Mouse (Mus musculus): ENCODE results near the gene Ndufs3.
"Not testable (repeated sequence)": the region's sequence is repeated elsewhere in the genome, so short reads cannot be mapped to it uniquely, and the experiment has no call there.

Ndufs3 gene

GRCm38 (mm10) chr2:90904856-90905224 is 213 bp upstream of the Ndufs3 start:
- DNase-seq, result no peak

GRCm38 (mm10) chr2:90903398-90903797 is 1.2 kb downstream of the Ndufs3 start:
- DNase-seq, result no peak

- DNase-seq, result not testable (repeated sequence)
These were observed 10.3 kb downstream of the Ndufs3 start for GRCm38 (mm10) chr2:90894299-90894677.

DNA sequence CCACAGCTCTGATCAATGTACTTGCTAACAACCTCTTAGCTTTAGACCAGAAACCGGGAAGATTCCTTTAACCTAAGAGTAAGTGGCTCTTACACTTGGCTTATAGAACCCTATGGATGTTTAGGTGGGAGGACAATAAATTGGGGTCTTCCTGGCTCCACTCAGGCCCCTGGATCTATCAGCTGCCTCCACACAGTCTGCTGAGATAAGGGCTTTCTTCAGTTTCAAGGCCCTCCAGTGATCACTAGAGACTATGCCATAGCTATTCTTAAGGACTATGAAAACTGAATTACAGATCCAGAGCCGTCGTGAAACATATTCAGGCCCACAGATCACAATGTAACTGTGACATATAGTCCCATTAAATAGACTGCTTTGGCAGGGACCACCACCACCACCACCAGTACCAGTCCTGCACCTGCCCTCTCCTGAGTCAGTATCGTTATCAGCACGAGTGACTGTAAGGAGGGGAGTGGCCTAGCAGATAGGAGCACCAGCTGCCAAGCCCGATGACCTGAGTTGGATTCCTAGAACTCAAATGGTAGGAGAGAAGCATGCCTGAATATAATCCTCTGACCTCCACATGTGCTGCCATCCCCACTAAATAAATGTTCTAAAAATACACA is 10.8 kb downstream of the Ndufs3 start:
- DNase-seq, result no peak

DNA sequence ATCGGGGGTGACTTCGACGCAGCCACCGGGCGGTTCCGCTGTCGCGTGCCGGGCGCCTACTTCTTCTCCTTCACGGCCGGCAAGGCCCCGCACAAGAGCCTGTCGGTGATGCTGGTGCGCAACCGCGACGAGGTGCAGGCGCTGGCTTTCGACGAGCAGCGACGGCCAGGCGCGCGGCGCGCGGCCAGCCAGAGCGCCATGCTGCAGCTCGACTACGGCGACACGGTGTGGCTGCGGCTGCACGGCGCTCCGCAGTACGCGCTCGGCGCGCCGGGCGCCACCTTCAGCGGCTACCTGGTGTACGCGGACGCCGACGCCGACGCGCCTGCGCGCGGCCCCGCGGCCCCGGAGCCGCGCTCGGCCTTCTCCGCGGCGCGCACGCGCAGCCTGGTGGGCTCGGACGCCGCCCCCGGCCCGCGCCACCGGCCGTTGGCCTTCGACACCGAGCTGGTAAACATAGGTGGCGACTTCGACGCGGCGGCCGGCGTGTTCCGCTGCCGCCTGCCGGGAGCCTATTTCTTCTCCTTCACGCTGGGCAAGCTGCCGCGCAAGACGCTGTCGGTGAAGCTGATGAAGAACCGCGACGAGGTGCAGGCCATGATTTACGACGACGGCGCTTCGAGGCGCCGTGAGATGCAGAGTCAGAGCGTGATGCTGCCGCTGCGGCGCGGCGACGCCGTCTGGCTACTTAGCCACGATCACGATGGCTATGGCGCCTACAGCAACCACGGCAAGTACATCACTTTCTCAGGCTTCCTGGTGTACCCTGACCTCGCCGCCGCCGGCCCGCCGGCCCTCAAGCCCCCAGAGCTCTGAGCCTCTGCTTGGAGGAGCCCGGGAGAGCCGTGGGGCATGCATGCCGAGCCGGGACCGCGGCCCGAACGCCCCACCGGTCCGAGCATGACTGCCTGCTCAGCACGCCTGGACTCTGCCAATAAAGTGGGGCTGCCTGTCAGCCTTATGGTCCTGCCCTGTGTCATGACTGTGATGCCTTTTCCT is 14.8 kb downstream of the Ndufs3 start:
- peak; percentile 78 to 80 for DNase-seq

GRCm38 (mm10) chr2:90887627-90888026 is 17.0 kb downstream of the Ndufs3 start:
- DNase-seq, result no peak

- DNase-seq, result peak; percentile 52 to 53
These were observed 18.2 kb downstream of the Ndufs3 start for GRCm38 (mm10) chr2:90886436-90886835.

- DNase-seq, result peak; percentile 76 to 78
These were observed 19.2 kb downstream of the Ndufs3 start, which contains the start of gene C1qtnf4 for GRCm38 (mm10) chr2:90885218-90886041. Gene C1qtnf4 (plus strand): TSS chr2:90885860.

DNA sequence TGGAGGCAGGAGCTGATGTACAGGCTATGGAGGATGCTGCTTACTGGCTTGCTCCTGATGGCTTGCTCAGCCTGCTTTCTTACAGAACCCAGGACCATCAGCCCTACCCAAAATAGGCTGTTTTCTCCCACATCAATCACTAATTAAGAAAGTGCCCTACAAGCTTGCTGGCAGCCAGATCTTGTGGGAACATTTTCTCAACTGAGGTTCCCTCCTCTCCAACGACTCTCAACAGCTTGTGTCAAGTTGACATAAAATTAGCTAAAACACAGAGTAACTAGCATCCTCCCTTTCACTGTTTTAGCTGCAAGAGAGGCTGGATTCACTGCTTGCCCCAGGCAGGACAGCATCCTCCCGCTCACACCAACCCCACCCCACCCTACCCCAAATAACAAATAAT is 22.8 kb downstream of the Ndufs3 start:
- no peak for DNase-seq

- no peak for DNase-seq
These were observed 24.4 kb downstream of the Ndufs3 start for GRCm38 (mm10) chr2:90880144-90880785.

DNA sequence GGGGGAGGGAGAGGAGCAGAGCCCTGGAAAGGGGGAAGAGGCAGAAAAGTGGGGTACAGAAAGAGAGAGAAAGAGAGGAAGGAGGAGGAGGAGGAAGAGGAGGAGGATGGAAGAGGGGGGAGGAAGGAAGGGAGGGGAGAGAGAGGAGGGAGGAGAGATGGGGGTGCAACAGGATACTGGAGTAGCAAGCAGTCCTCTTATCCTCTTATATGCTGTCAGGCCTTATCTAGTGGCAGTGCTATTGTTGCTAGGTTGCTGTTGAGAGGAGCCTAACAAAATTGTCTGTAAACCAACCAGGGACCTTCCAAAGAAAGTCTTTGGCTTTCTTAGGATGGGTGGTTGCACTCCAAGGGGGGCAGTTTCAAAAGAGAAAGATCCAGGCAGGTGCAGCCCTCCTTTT is 25.2 kb downstream of the Ndufs3 start:
- DNase-seq, result no peak

GRCm38 (mm10) chr2:90877584-90878259 is 26.9 kb downstream of the Ndufs3 start:
- no peak for DNase-seq

DNA sequence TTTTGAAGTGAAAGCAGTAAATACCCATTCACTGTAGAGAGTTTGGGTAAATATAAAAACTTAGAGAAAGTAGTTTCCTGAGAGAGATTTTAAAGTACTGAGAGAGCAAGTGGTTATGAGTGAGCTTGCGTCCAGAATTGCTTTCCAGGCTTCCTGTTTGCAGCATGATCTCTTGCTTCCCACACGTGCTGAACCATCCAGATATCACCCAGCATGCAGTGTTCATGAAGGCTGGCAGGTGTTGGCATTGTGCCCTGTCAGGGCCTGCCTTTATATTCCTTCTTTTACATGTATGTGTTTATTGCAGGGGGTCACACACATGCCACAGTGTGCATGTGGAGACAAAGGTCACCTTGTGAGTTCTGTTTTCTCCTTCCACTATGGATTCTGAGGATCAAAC is 29.4 kb downstream of the Ndufs3 start:
- DNase-seq, result no peak

DNA sequence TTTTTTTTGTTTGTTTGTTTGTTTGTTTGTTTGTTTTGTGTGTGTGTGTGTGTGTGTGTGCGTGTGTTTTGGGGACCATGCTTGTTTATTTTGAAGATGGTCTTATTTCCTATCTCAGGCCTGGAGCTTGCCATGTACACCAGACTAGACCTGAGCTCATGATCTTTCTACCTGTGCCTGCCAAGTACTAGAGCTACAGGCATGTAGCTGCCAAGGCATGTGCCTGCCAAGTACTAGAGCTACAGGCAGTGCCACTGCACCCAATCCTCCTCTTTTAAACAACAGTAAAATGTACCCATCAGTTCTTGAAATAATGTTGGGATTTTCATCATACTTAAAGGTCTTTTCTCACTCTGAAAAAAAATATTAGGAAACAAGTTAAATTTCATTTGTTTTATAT is 30.6 kb downstream of the Ndufs3 start:
- peak; percentile 47 to 57 for DNase-seq

- DNase-seq, result peak in 1 of 2 experiments; percentile 68
These were observed 33.3 kb downstream of the Ndufs3 start for GRCm38 (mm10) chr2:90871180-90871961.

- DNase-seq, result no peak
These were observed 34.5 kb downstream of the Ndufs3 start for GRCm38 (mm10) chr2:90870136-90870601.

GRCm38 (mm10) chr2:90866524-90866923 is 38.1 kb downstream of the Ndufs3 start:
- DNase-seq, result peak; percentile 91 to 94

DNA sequence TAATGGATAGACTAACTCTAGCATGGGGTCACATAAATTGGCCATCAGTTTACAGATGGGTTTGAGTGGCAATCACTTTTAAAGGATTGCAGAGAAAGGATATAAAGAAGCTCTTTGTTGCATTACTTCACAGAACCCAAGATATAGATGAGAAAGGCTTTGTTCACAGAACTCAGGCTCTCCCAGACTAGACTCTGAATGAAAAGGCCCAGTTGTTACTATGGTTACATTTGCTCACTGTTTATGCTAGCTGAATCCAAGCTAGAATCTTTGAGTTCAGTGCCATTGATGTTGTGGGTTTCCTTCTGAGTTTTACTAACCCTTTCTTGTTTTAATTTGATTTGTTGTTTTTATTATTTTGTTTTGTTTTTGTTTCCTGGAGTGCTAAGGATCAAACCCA is 40.4 kb downstream of the Ndufs3 start:
- no peak for DNase-seq

GRCm38 (mm10) chr2:90861486-90861885 is 43.1 kb downstream of the Ndufs3 start:
- DNase-seq, result no peak

- DNase-seq, result peak; percentile 64 to 82
These were observed 54.2 kb downstream of the Ndufs3 start for GRCm38 (mm10) chr2:90850401-90850800.

DNA sequence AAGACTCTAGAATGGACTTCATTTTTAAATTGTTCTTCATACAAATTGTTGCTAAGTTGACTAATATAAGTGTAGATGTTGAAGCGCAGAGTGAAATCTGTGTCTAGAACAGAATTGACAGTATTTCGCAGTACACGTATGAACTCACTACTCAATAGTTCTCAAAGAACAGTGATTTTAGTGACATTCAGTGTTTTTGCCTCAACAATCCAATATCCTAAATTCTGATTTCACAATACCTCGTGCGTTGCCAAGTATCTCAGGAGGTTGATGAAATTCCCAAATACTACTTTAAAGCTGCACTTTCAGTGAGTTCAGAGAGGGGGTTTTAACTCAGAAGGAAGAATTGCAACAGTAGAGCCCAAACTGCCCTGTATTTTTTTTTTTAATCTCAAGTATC is 56.3 kb downstream of the Ndufs3 start:
- DNase-seq, result no peak
